Mouse (Mus musculus) monocyte, adult 59 days (primary cell): Measurements from ENCODE around the gene Mospd1. TPM values are rescaled to one million over a fixed set of nuclear protein-coding genes. Genes with fewer than 3 reads are reported as not detected.

Experiments used
- total RNA-seq, 2 experiments: library from RNA; stranded (reverse); gene quantifications; one replicate each; pipeline ENCODE4 v1.2.4; 2023

Gene Mospd1
- total RNA-seq = 10 to 100 TPM in 1 of 2 experiments, 1 to 10 TPM in 1; 8.8 to 11.3 TPM

DNA sequence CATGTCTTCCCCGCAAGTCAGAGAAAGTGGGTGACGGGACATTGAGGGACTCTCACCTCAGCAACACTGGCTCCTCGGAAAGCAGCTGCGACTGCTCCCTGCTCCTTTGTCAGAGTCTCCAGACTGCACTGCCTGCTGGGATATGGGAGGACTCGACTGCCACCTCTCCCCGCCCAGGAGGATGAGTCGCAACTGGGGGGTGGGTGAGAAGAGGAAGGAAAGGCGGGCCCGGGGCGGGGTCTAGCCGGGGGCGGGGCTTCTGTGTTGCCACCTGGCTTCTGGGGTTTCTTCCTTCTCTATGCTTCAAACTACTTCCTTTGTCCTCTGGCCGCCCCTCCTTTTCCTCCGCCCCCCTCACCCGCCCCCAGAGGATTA is at the start of gene Mospd1:
Mospd1 (minus strand) TSS at position 137 of the 375 bp plus-strand sequence.

Other genes starting within 250 kb of the Mospd1 start
- not detected for gene Plac1, start 130.4 kb downstream of the Mospd1 start, total RNA-seq
- gene Fam122b, start 100.7 kb downstream of the Mospd1 start, total RNA-seq = 1 to 10 TPM; 4.5 to 5.2 TPM
- not detected for gene Fam122c, start 97.1 kb downstream of the Mospd1 start, total RNA-seq
- not detected for gene Etd, start 64.4 kb upstream of the Mospd1 start, total RNA-seq
- gene Rtl8c, start 237.5 kb upstream of the Mospd1 start, total RNA-seq = 10 to 100 TPM in 1 of 2 experiments, 1 to 10 TPM in 1; 8.1 to 10.0 TPM
- not detected for gene Gm14597, start 238.5 kb upstream of the Mospd1 start, total RNA-seq